Mouse (Mus musculus) megakaryocyte-erythroid progenitor cell, adult 5-6 weeks (primary cell): Measurements from ENCODE around the gene Hnrnpu. TPM values are rescaled to one million over a fixed set of nuclear protein-coding genes. Genes with fewer than 3 reads are reported as not detected.

Experiments
- total RNA-seq, 2 experiments: library from RNA; stranded (forward) in 1 of 2; stranded (reverse) in 1 of 2; fragments of 200-1000, 215-1000 nt in 1 of 2; fragments of >200 nt in 1 of 2; fragmentation: Nextera tagmentation in 1 of 2; gene quantifications; 2 replicates each; pipeline ENCODE4 v1.2.3; 2014 to 2017

Hnrnpu gene
- total RNA-seq, 2 experiments from 2014 or later, result 517 to 728 TPM

Other genes with a start within 250 kb of the Hnrnpu start
- gene Desi2, start 150.4 kb downstream of the Hnrnpu start, total RNA-seq (2014; fragmentation: Nextera tagmentation), result 10.2 and 10.6 TPM in 2 replicates
- 15.5 and 19.8 TPM in 2 replicates for gene Desi2, start 150.4 kb downstream of the Hnrnpu start, total RNA-seq (2017)
- gene Cox20, start 18.7 kb downstream of the Hnrnpu start, total RNA-seq (2014; fragmentation: Nextera tagmentation), result 205 and 307 TPM in 2 replicates
- gene Cox20, start 18.7 kb downstream of the Hnrnpu start, total RNA-seq (2017), result 253 and 262 TPM in 2 replicates
- gene Efcab2, start 68.3 kb upstream of the Hnrnpu start, total RNA-seq (2014; fragmentation: Nextera tagmentation), result 1.8 and 1.9 TPM in 2 replicates
- 4.4 and 6.3 TPM in 2 replicates for gene Efcab2, start 68.3 kb upstream of the Hnrnpu start, total RNA-seq (2017)
- 2.8 and 5.7 TPM in 2 replicates for gene Kif26b, start 191.3 kb upstream of the Hnrnpu start, total RNA-seq (2014; fragmentation: Nextera tagmentation)
- 1.2 and 3.7 TPM in 2 replicates for gene Kif26b, start 191.3 kb upstream of the Hnrnpu start, total RNA-seq (2017)